Mouse (Mus musculus) G1E (cell line): ENCODE results near the gene Ltb4r1.

Experiments used
- CTCF ChIP-seq: IDR thresholded peaks from 2 replicates; pipeline ENCODE4 v1.5.1; 2012; ENCODE audit warnings: low read depth, low read length, inconsistent platforms, mixed read lengths
- GATA1 ChIP-seq: IDR thresholded peaks from 2 replicates; pipeline ENCODE4 v1.6.1; 2012; ENCODE audit warnings: borderline replicate concordance, low read length, inconsistent platforms, mixed read lengths
- TAL1 ChIP-seq: conservative IDR thresholded peaks from 2 replicates; pipeline ENCODE4 v1.6.1; 2012; ENCODE audit warnings: low read depth, low read length, inconsistent platforms, mixed read lengths

- no peak for TF ChIP-seq GATA1
- TF ChIP-seq CTCF, result no peak
- TF ChIP-seq TAL1, result no peak
Observed at GRCm38 (mm10) chr14:55716884-55717283, 48.9 kb upstream of the Ltb4r1 start.
